Mouse (Mus musculus) E14TG2a.4 (cell line): ENCODE data around the gene Med15.

Experiments
- CTCF ChIP-seq: conservative IDR thresholded peaks from 2 replicates; pipeline ENCODE4 v1.5.1; 2014; ENCODE audit warnings: low read length
- NANOG ChIP-seq: IDR thresholded peaks from 2 replicates; pipeline ENCODE4 v1.6.1; 2014; ENCODE audit warnings: borderline replicate concordance, low read length, mixed read lengths
- POU5F1 ChIP-seq: IDR thresholded peaks from 2 replicates; pipeline ENCODE4 v1.6.1; 2014; ENCODE audit warnings: low read length, borderline replicate concordance

DNA sequence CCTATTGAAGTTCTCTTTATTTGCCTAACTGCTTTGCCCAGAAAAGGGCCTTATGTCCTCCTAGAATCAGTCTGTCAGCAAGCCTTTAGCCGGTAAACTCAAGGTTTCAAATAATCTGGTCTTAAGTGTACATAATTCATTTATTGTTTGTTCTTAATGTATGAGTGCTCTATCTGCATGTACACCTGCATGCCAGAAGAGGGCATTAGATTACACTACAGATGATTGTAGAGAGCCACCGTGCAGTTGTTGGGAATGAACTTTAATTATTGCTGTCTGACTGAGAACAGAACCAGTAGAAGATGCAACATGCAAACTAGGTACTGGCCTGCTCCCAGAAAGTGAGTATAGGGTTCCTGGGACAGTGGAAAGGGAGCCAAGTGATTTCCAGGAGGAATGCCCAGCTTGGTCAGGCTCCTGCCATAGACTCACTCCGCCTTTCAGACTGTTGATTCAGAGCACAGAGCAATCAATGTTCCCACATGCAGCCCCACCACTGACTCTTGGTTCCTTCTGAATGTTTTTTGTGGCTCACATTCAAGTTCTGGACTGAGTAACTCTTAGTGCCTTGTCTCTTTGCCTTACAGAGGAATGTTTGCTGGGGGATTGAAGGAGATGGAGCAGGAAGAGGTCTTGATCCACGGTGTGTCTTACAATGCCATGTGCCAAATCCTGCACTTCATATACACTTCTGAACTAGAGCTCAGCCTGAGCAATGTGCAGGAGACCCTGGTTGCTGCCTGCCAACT is 38.6 kb upstream of the Med15 start:
- peak; percentile 24 for TF ChIP-seq CTCF
- TF ChIP-seq NANOG: no peak
- TF ChIP-seq POU5F1: no peak
